Mouse (Mus musculus) MN1 (cell line): Measurements from ENCODE around the gene Rere.
"Not testable (repeated sequence)": the region's sequence is repeated elsewhere in the genome, so short reads cannot be mapped to it uniquely, and the experiment has no call there.

Source experiments
- DNase-seq: peaks from one replicate; pipeline ENCODE4 v3.0.0-alpha.2; 2016; ENCODE audit warnings: low spot score

The Rere gene

GRCm38 (mm10) chr4:150509026-150509712 is 227.7 kb downstream of the Rere start:
- no peak for DNase-seq

DNA sequence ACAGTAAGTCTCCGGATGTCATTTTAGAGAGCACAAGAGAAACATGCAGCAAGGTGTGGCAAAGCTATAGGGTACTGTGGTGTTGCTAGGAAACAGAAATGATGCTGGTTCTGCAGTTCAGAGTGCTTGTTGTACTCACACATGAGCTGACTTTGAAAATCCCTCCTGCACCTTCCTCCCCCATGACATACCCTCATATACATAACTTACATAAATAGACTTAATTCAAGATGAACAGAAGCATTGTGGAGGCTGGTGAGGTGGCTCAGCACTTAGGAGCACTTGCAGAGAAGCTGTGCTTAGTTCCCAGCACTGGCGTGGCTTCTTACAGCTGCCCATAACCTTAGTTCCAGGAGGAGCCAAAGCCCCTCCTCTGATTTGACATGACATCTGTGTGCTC is 228.6 kb downstream of the Rere start:
- no peak for DNase-seq

- not testable (repeated sequence) for DNase-seq
These were observed 231.9 kb downstream of the Rere start for GRCm38 (mm10) chr4:150513387-150513786.

DNA sequence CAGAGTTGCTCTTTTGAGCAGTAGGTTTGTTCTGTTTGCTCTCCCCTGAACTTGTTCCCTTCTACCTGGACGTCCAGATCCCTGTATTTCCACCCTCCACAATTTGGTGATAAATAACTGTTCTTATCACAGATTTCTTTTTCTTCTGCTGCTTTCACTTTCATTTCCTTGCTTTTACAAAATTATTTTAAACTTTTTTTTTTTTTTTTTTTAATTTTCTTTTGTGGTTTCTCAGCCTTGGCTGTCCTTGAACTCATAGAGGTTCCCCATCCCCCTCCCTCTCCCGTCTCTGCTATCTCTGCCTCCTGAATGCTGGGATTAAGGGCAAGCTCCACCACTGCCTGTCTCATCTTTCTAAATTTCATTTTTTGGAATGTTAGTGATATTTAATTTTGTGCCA is 234.8 kb downstream of the Rere start:
- DNase-seq = no peak

GRCm38 (mm10) chr4:150517381-150517780 is 235.9 kb downstream of the Rere start:
- peak; percentile 44 for DNase-seq

DNA sequence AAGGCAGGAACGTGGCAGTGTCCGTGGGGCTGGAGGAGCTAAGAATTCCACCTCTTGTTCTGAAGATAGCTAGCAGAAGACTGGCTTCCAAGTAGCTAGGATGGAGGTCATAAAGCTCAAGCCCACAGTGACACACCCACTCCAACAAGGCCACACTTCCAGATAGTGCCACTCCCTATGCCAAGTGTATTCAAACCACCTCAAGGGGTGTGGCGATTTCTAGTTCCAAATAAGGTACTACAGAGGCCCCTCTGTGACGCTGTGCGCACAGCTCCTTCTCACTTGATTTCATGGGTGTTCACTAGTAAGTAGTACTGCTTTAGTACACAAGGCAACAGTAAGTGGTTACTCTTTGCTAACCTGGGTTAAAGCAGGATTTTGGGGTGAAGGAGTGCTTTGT is 237.4 kb downstream of the Rere start:
- no peak for DNase-seq

DNA sequence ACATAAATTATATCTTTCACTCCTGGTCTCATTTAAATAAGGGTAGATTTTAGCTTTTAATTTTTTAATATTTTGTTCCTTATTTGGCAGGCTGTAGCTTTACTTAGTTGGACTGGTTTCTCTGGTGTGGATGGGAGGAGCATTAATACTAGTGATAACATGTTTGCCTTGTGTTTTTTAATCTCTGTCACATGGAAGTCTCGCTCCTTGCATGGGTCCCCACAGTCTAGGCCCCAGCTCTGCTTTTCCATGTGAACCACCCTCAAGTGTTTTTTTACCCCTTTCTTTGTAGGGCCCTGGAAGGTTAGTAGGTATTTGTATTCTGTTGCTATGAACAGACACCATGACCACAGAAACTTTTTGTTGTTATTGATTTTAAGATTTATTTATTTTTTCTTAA is 238.6 kb downstream of the Rere start:
- no peak for DNase-seq

GRCm38 (mm10) chr4:150522425-150522824 is 241.0 kb downstream of the Rere start:
- no peak for DNase-seq

GRCm38 (mm10) chr4:150523351-150523750 is 241.9 kb downstream of the Rere start:
- no peak for DNase-seq

- no peak for DNase-seq
These were observed 244.8 kb downstream of the Rere start for GRCm38 (mm10) chr4:150526269-150526668.

GRCm38 (mm10) chr4:150528426-150528825 is 247.0 kb downstream of the Rere start:
- no peak for DNase-seq

GRCm38 (mm10) chr4:150528846-150529245 is 247.4 kb downstream of the Rere start:
- no peak for DNase-seq

- no peak for DNase-seq
These were observed 250.4 kb downstream of the Rere start for GRCm38 (mm10) chr4:150531869-150532268.

DNA sequence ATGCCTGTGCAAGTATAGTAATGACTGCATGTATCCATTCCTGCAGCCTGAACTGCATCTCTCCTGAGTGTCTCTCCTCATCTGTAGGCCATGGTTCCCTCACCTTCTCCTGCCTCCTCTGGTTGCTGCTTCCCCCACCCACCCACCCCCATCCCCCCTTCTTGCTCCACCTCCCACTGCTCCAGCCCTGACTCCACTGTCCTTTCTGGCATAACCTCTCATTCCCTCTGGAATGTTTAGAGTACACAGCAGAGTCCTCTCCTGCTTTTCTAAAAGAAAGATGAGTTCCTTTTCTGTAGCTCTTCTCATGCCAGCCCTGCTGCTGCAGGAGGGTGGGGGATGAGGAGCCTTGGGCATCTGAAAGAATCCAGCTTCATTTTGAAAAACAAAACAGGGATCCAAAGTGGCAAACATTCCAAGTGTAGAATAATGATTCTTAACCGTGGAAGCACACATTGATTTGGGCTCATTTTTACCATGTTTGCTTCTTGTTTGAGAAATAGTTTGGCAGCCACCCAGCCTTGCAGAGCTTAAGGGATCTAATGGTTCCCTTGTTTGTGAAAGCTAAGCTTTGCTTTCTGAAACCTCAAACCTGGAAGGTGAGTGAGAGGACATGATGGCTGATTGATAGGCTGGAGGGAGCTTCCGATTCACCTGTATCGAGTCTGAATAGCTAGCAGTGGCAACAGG is 255.5 kb downstream of the Rere start:
- no peak for DNase-seq

- DNase-seq = no peak
These were observed 258.4 kb downstream of the Rere start for GRCm38 (mm10) chr4:150539846-150540245.

DNA sequence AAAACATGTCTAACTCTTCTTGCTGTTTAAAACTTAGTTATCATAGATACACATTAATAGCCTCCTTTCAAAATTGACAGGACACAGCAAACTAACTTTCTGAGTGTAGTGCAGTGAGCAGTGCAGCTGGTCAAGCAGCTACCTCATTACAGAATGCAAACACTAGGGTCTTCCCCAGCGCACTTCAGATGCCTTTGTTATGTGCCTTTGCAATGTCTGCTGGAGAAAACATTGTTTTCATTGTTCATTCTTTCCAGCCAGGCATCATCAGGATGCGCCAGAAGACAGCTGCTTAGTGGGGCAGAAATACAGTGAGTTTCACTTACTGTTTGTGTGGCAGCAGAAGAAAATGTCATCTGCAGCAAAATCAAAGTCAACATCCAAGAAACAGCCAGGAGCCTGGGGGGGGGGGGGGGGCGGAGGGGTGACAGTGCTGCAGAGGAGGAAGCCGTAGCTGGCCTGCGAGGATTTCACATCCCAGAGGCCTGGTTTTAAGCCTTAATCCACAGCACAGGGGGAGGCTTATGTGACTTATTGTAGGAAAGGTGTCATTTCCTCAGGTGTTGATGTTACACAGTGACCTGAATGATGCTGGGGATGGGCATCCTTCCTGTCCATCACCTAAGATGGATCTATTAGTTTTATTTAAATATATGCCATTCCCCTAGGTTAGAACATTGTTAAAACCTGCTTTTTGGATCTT is 259.1 kb downstream of the Rere start:
- no peak for DNase-seq

DNA sequence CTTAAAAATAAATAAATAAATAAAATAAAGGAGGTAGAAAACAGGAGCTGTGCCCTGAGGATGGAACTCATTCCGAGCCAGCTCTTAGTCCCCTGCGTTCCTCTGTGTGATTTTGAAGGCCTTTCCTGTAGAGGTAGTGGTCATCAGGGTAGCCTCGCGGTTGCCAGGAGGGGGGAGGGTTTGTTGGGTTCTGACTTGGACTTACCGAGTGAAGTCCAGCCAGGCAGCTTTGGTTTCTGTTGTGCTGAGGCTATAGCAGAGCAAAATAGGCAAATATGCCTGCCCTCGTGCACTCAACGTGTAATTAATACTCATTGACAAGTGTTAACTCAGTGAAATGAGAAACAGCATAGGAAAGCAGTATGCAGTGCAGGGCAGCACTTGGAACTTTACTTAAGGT is 262.8 kb downstream of the Rere start:
- DNase-seq = no peak

DNA sequence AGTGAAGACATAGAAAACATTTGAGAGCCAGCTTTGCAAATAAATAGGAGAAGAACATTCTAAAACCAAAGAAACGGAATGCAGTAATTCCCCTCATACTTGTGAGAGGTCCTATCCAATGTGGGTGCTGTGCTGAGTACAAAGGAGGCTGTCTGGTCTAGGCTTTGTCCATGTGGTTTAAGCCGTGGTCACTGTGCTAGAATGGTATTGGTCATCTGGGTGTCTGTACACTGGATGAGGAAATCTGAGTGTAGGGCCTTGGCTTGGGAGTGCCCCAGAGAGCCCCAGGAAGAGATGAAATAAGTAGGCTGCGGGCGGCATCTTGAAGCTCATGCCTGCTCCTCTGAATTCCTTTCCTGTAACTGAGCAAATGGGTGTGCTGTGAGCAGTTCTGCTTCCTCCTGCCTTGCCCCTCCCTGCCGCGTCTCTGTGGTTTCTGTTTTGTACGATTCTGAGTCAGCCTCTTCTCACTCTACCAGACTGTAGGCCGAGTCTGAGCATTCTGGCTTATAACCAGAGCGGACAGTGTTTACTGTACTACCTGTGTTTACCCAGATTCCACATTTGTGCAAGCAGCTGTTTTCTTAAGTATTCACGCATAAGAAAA is 263.3 kb downstream of the Rere start:
- no peak for DNase-seq

DNA sequence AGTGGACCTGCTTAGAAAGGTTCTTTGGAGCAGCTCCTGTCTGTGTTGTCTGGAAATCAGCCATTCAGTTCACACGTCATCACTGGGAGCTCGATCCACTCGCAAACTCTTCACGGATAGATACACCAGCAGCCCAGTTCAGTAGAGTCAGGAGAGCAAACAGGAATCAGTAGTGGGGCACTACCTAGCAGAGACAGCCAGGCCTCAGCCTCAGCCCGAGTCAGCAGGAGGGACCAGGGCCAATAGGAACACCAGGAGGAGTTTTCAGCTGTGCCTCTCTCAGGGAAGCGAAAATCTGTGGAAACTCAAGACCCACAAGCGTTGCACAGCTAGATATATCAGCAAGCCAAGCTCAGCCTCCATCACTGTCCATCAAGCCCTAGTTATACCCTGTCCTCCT is 264.3 kb downstream of the Rere start:
- DNase-seq = no peak

GRCm38 (mm10) chr4:150546296-150546695 is 264.9 kb downstream of the Rere start:
- not testable (repeated sequence) for DNase-seq

DNA sequence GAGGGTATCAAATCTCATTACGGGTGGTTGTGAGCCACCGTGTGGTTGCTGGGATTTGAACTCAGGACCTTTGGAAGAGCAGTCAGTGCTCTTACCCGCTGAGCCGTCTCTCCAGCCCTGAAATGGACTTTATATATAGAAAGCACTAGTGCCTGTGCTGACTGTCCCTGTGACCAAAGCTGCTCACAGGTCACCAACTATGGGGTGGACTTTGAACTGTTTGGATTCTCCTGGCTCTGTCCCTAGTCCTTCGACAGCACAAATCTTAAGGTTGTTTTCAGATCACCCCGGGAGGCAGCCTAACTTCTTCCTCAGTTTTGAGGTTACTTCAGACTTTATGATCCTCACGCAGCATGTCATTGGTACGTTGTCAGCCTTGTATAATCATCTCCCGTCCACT is 267.9 kb downstream of the Rere start:
- DNase-seq = no peak

DNA sequence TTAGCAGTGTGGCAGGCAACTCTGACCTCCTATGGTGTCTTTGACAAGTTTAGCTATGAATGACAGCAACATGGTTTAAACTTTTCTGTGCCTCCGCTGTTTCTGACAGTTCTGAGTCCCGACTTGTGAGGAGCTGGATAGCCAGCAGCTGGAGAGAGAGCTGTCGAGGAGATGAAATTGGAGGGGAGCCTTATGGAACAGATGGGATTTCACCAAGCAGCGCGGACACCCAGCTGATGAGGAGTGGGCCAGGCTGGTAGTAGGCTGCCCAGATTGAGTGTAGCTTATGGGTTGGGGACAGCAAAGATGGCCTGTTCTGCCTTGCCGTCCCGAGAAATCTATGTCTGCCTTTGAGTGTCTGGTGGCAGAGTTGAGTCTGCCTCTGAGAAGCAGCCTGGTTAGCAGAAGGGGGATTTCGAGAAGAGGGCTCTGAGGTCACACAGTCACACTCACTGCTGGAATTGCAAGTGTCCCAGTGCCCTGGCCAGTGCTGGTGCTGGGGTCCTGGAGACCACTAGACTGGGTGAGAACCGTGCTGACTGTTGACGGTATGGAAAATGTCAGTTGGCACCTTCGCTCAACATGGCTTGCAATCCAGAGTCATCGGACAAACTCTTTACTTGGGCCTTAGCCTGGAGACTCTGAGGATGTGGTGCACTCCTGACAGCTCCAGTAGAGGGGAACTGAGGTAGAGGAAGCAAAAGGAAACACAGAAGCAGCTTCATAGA is 268.7 kb downstream of the Rere start:
- no peak for DNase-seq
